Mouse (Mus musculus) neutrophil, adult 5-6 weeks (primary cell): ENCODE results near the gene Dab2ip. TPM values are rescaled to one million over a fixed set of nuclear protein-coding genes. Genes with fewer than 3 reads are reported as not detected.

Experiments
- ATAC-seq: fragments of 151-379, 151-347 bp; 2 replicates; pipeline ENCODE4 v1.8.0; 2017; ENCODE audit warnings: mild to moderate bottlenecking, moderate TSS enrichment; ENCODE audit not compliant: insufficient number of reproducible peaks, poor library complexity, low FRiP score, severe bottlenecking; ENCODE audit errors: extremely low read depth
- total RNA-seq: library from RNA; stranded (forward); fragments of 200-1000 nt; gene quantifications from 2 replicates; pipeline ENCODE4 v1.2.3, GENCODE M21; 2017

Dab2ip gene
- total RNA-seq, result 6.1 and 9.8 TPM in 2 replicates

- ATAC-seq, result no peak
Measured at GRCm38 (mm10) chr2:35557911-35558825, at the start of gene Dab2ip. Gene Dab2ip, plus strand, starts transcription at chr2:35558266.

GRCm38 (mm10) chr2:35508597-35509342, 49.3 kb upstream of the Dab2ip start:
- ATAC-seq, result no peak

- no peak for ATAC-seq
Measured at GRCm38 (mm10) chr2:35509343-35509667, 48.8 kb upstream of the Dab2ip start.

GRCm38 (mm10) chr2:35509888-35510287, 48.2 kb upstream of the Dab2ip start:
- no peak for ATAC-seq

GRCm38 (mm10) chr2:35510920-35511319, 47.1 kb upstream of the Dab2ip start:
- ATAC-seq, result no peak

GRCm38 (mm10) chr2:35512226-35512625, 45.8 kb upstream of the Dab2ip start:
- no peak for ATAC-seq

- no peak for ATAC-seq
Measured at GRCm38 (mm10) chr2:35514051-35514892, 43.8 kb upstream of the Dab2ip start.

GRCm38 (mm10) chr2:35526612-35527242, 31.3 kb upstream of the Dab2ip start:
- ATAC-seq, result no peak

GRCm38 (mm10) chr2:35529086-35529485, 29.0 kb upstream of the Dab2ip start:
- no peak for ATAC-seq

GRCm38 (mm10) chr2:35529856-35530255, 28.2 kb upstream of the Dab2ip start:
- ATAC-seq, result no peak

GRCm38 (mm10) chr2:35530732-35531131, 27.3 kb upstream of the Dab2ip start:
- ATAC-seq, result no peak

- no peak for ATAC-seq
Measured at GRCm38 (mm10) chr2:35533646-35534045, 24.4 kb upstream of the Dab2ip start.

- peak; percentile 68 for ATAC-seq
Measured at GRCm38 (mm10) chr2:35539276-35539972, 18.6 kb upstream of the Dab2ip start.

GRCm38 (mm10) chr2:35540798-35541197, 17.3 kb upstream of the Dab2ip start:
- no peak for ATAC-seq

GRCm38 (mm10) chr2:35544717-35545116, 13.3 kb upstream of the Dab2ip start:
- ATAC-seq, result no peak

- no peak for ATAC-seq
Measured at GRCm38 (mm10) chr2:35545125-35545590, 12.9 kb upstream of the Dab2ip start.

GRCm38 (mm10) chr2:35546462-35546861, 11.6 kb upstream of the Dab2ip start:
- ATAC-seq, result no peak

- no peak for ATAC-seq
Measured at GRCm38 (mm10) chr2:35549191-35549590, 8.9 kb upstream of the Dab2ip start.
